Mouse (Mus musculus) heart, adult 2 months (tissue): ENCODE measurements around the gene Gm1043. TPM values are rescaled to one million over a fixed set of nuclear protein-coding genes. Genes with fewer than 3 reads are reported as not detected.

Experiments used
- DNase-seq, 2 experiments: peaks; one replicate each; pipeline ENCODE4 v3.0.0; 2021
- H3K27ac ChIP-seq: fragments of 200-600 bp; 2 replicates; pipeline ENCODE4 v1.8.1; 2022
- H3K27me3 ChIP-seq: fragments of 200-500 bp; 2 replicates; pipeline ENCODE4 v1.6.1; 2012; ENCODE audit warnings: mild to moderate bottlenecking, low read length, inconsistent platforms, mixed read lengths; ENCODE audit not compliant: control insufficient read depth, insufficient read depth
- H3K36me3 ChIP-seq: fragments of 200-500 bp; 2 replicates; pipeline ENCODE4 v1.6.1; 2012; ENCODE audit warnings: low read length, inconsistent platforms; ENCODE audit not compliant: control insufficient read depth, insufficient read depth
- H3K4me1 ChIP-seq: fragments of 200-500 bp; 2 replicates; pipeline ENCODE4 v1.6.1; 2011; ENCODE audit warnings: low read length; ENCODE audit not compliant: control insufficient read depth, insufficient read depth
- H3K4me3 ChIP-seq: fragments of 200-600 bp; 2 replicates; pipeline ENCODE4 v1.8.1; 2022
- H3K79me2 ChIP-seq: fragments of 200-500 bp; replicated peaks from 2 replicates; pipeline ENCODE4 v1.6.1; 2012; ENCODE audit warnings: mild to moderate bottlenecking, inconsistent platforms, low read length, moderate library complexity, mixed read lengths; ENCODE audit not compliant: control insufficient read depth, insufficient read depth
- H3K9ac ChIP-seq: fragments of 200-500 bp; 2 replicates; pipeline ENCODE4 v1.6.1; 2012; ENCODE audit warnings: low read depth, mild to moderate bottlenecking, control low read depth, inconsistent platforms, low read length, mixed read lengths
- CTCF ChIP-seq: fragments of 200-600 bp; IDR thresholded peaks from 2 replicates; pipeline ENCODE4 v1.8.1; 2022; ENCODE audit warnings: antibody characterized with exemption, mild to moderate bottlenecking, moderate library complexity
- EP300 ChIP-seq: fragments of 200-500 bp; IDR thresholded peaks from 2 replicates; pipeline ENCODE4 v1.6.1; 2011; ENCODE audit warnings: low read depth, low read length, control low read depth; ENCODE audit not compliant: insufficient read depth
- POLR2A ChIP-seq: fragments of 200-500 bp; IDR thresholded peaks from 2 replicates; pipeline ENCODE4 v1.6.1; 2011; ENCODE audit warnings: mild to moderate bottlenecking, low read depth, low read length, control low read depth; ENCODE audit not compliant: insufficient read depth
- WGBS: fragments of 180-500 bp; shearing (Covaris S2); methylation state at CpG from one replicate; pipeline ENCODE4 v1.1.7; 2018; 5-methylcytosine and 5-hydroxymethylcytosine counted together
- intact Hi-C: fragments of 180-260 bp; cut with DNase I; formaldehyde crosslinking; loops from one replicate; pipeline ENCODE4 v1.15.1; 2025
- polyA plus RNA-seq: library from polyadenylated mRNA; depleted of rRNA; stranded (reverse); fragments of >200 nt; gene quantifications from 2 replicates; pipeline ENCODE4 v1.2.3, GENCODE M21; 2012
- total RNA-seq, 2 experiments: library from RNA; stranded (reverse); gene quantifications; 2 replicates each; pipeline ENCODE4 v1.2.3; 2021

The Gm1043 gene
- total and polyA plus RNA-seq, 3 experiments, result not detected

DNA sequence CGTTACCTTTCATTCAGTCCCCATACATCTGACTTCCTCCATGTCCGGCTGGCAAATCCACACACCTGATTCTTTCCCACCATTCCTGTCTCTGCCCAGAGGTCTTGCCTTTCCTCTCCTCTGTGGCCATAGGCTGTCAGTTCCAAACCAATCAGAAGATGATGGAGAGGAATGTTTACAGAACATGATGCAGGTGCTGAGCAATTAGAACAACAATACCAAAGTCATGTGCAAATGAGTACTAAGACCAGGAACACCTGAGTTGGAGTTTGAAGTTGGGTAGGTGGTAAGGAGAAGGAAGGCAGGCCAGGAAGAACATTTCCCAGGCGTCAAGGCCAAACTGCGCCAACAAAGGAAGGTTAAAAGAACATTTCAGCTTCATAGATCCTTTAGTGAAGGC, 5.7 kb upstream of the Gm1043 start:
- intact Hi-C loops, result no loop called here
- Histone ChIP-seq H3K27me3 (no peaks in the 10 kb centered on the region), H3K4me3 (no peak overlapping the region), H3K27ac (no peak overlapping the region), H3K9ac (no peak overlapping the region), H3K4me1 (no peaks in the 10 kb centered on the region), H3K36me3 (no peaks in the 10 kb centered on the region), H3K79me2 (no peaks in the 10 kb centered on the region)
- WGBS, result 85% methylated on average over 4 of the region's 4 CpGs
- TF ChIP-seq EP300, result no peak
- TF ChIP-seq CTCF, result no peak
- TF ChIP-seq POLR2A, result no peak
- no peak for DNase-seq

DNA sequence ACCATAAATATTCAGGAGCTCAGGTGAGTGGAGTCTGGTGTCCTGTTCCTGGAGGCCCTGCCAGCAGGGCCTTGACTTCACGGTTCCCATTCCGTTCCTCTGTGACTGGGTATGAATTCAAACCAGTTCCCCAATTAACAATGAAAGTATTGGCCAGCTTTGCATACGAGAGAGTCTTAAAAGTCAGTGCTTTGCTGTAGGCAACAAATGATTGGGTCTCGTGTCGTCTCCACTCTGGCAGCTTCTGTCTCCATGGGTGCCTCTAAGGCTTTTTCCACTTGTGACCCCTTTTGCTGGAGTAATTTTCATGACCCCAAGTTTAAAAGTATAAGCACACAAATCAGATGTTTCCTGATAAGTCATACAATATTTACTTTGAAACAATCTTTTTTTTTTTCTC, 4.6 kb upstream of the Gm1043 start:
- no peak overlapping the region for H3K4me3 ChIP-seq
- H3K36me3 ChIP-seq, result no peaks in the 10 kb centered on the region
- no peak overlapping the region for H3K9ac ChIP-seq
- H3K27ac ChIP-seq, result no peak overlapping the region
- no peaks in the 10 kb centered on the region for H3K79me2 ChIP-seq
- TF ChIP-seq POLR2A, result no peak
- TF ChIP-seq CTCF, result no peak
- no peak for TF ChIP-seq EP300
- intact Hi-C loops, result no loop called here
- no peak for DNase-seq
- H3K27me3 ChIP-seq, result no peaks in the 10 kb centered on the region
- 86% methylated on average over 5 of the region's 5 CpGs for WGBS
- H3K4me1 ChIP-seq, result no peaks in the 10 kb centered on the region

DNA sequence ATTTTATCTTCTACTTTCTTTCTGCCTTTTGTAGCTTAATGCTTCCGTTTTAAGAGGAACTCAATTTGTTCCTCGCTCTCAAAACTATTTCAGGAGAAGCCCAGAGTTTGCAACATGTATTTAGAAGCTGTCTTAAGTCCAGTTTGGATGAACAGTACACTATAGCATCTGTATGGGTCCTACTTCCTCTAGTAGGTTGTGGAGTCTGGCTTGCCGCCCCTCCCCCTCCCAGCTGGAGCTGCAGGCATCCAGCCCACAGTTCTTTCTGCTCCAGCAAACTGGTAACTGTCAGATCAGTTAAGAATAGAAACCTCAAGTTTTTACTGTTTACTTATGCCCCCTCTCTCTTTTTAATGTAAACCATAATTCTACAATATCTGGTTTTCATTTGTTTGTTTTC, 2.8 kb upstream of the Gm1043 start:
- H3K36me3 ChIP-seq, result no peaks in the 10 kb centered on the region
- H3K27me3 ChIP-seq, result no peaks in the 10 kb centered on the region
- no peaks in the 10 kb centered on the region for H3K4me1 ChIP-seq
- 17% methylated on average over 3 of the region's 3 CpGs for WGBS
- TF ChIP-seq CTCF (no peak), EP300 (no peak), POLR2A (no peak)
- H3K9ac ChIP-seq, result no peak overlapping the region
- intact Hi-C loops, result no loop called here
- H3K27ac ChIP-seq, result no peak overlapping the region
- no peaks in the 10 kb centered on the region for H3K79me2 ChIP-seq
- H3K4me3 ChIP-seq, result no peak overlapping the region
- DNase-seq, result no peak

DNA sequence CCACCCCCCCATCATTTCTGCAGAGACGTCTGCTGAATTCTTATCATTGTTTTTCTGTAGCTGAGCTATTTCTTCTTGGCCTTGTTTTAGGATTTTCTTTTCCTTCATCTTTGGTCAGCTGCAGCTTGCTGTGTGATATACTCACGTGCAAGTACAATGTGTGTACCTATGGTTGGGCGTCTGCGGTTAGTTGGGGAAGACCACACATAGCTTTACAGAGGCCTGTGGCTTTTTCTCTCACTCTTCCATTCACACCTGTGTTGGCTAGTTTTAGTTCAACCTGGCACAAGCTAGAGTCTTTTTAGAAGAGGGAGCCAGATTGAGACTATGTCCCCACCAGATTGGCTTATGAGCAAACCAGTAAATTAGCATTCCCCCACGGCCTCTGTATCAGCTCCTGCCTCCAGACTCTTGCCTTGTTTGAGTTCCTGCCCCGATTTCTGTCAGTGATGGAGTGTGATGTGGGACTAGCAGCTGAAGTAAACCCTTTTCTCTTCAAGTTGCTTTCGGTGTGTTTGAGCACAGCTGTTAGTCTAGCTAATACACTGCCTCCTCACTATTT, 1.9 kb upstream of the Gm1043 start:
- intact Hi-C loops, result no loop called here
- Histone ChIP-seq H3K4me1 (no peaks in the 10 kb centered on the region), H3K4me3 (no peak overlapping the region), H3K27me3 (no peaks in the 10 kb centered on the region), H3K27ac (no peak overlapping the region), H3K9ac (no peak overlapping the region), H3K36me3 (no peaks in the 10 kb centered on the region), H3K79me2 (no peaks in the 10 kb centered on the region)
- WGBS, result 56% methylated on average over 7 of the region's 7 CpGs
- no peak for DNase-seq
- TF ChIP-seq POLR2A (no peak), EP300 (no peak), CTCF (no peak)

DNA sequence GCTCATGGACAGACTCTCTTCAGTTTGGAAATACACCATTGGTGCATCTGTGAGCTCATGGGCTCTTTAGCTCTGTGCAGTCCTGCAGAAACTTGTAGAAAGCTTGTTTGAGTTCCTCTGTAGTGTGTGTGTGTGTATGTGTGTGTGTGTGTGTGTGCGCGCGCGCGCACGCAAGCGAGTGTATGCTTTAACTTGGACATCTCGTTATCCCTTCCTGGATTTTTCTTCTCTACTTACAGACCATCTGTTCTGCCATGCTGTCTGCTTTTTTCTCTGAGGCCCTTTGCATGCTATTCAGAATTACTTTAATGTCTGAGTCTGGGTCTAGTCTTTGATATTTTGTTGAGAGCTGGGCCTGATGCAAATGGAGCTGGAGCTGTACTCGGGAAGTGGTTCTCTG, 1.3 kb upstream of the Gm1043 start:
- no peak for TF ChIP-seq POLR2A
- TF ChIP-seq EP300, result no peak
- no peak for TF ChIP-seq CTCF
- Histone ChIP-seq H3K36me3 (no peaks in the 10 kb centered on the region), H3K9ac (no peak overlapping the region), H3K4me3 (no peak overlapping the region), H3K27me3 (no peaks in the 10 kb centered on the region), H3K27ac (no peak overlapping the region), H3K4me1 (no peaks in the 10 kb centered on the region), H3K79me2 (no peaks in the 10 kb centered on the region)
- intact Hi-C loops, result no loop called here
- 88% methylated on average over 9 of the region's 9 CpGs for WGBS
- DNase-seq, result no peak

DNA sequence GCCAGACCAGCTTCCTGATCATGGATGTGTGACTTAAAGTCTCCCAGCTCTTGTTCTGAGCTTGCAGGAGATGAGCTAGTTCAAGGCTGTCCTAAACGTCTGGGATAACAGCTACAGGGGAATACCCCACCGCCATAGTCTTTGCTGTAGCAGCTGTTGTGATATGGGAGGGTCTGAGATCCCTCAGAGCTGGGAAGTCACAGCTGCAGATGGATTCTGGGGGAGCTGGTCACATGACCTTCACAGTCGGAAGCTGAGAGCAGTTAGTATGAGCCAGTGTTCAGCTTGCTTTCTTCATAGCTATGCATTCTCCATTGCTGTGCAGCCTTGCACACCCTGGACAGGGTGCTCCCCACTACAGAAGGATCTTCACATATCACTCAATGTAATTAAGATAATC, 748 bp downstream of the Gm1043 start:
- no peak overlapping the region for H3K9ac ChIP-seq
- H3K27me3 ChIP-seq, result no peaks in the 10 kb centered on the region
- TF ChIP-seq EP300 (no peak), POLR2A (no peak), CTCF (no peak)
- no peak overlapping the region for H3K4me3 ChIP-seq
- DNase-seq, result no peak
- intact Hi-C loops, result no loop called here
- no peak overlapping the region for H3K27ac ChIP-seq
- WGBS, result 59% methylated on average over 3 of the region's 3 CpGs
- no peaks in the 10 kb centered on the region for H3K4me1 ChIP-seq
- H3K36me3 ChIP-seq, result no peaks in the 10 kb centered on the region
- no peaks in the 10 kb centered on the region for H3K79me2 ChIP-seq
